Mouse (Mus musculus) embryonic facial prominence, embryonic 12.5 days (tissue): ENCODE measurements around the gene Fam83d. TPM values are rescaled to one million over a fixed set of nuclear protein-coding genes. Genes with fewer than 3 reads are reported as not detected.

Source experiments
- ATAC-seq: fragments of 200-750 bp; cut with Nextera tagmentation; 2 replicates; pipeline ENCODE4 v1.8.0; 2017; ENCODE audit not compliant: insufficient number of reproducible peaks, insufficient read depth, low FRiP score, low TSS enrichment
- H3K27ac ChIP-seq: fragments of 300-500 bp; sonication (generic); 2 replicates; pipeline ENCODE4 v1.5.1; 2016; ENCODE audit warnings: mild to moderate bottlenecking
- H3K27me3 ChIP-seq: fragments of 300-500 bp; sonication (generic); 2 replicates; pipeline ENCODE4 v1.6.1; 2016; ENCODE audit warnings: mild to moderate bottlenecking, moderate library complexity
- H3K36me3 ChIP-seq: fragments of 300-500 bp; sonication (generic); 2 replicates; pipeline ENCODE4 v1.6.1; 2016; ENCODE audit warnings: mild to moderate bottlenecking
- H3K4me1 ChIP-seq: fragments of 300-500 bp; sonication (generic); 2 replicates; pipeline ENCODE4 v1.6.1; 2016
- H3K4me2 ChIP-seq: fragments of 300-500 bp; sonication (generic); replicated peaks from 2 replicates; pipeline ENCODE4 v1.6.1; 2016; ENCODE audit warnings: mild to moderate bottlenecking, moderate library complexity
- H3K4me3 ChIP-seq: fragments of 300-500 bp; sonication (generic); 2 replicates; pipeline ENCODE4 v1.5.1; 2016; ENCODE audit warnings: mild to moderate bottlenecking
- H3K9ac ChIP-seq: fragments of 300-500 bp; sonication (generic); 2 replicates; pipeline ENCODE4 v1.6.1; 2016; ENCODE audit warnings: mild to moderate bottlenecking, moderate library complexity
- H3K9me3 ChIP-seq: fragments of 300-500 bp; sonication (generic); 2 replicates; pipeline ENCODE4 v1.6.1; 2016; ENCODE audit warnings: mild to moderate bottlenecking, moderate library complexity
- WGBS: fragments of 180-500 bp; shearing (Covaris S2); methylation state at CpG from one replicate; pipeline ENCODE4 v1.1.7; 2016; 5-methylcytosine and 5-hydroxymethylcytosine counted together
- polyA plus RNA-seq: library from polyadenylated mRNA; unstranded; fragments of >200 nt; fragmentation: Nextera tagmentation; extraction: Ambion mirVana; gene quantifications from 2 replicates; pipeline ENCODE4 v1.2.1, GENCODE M21; 2016

The Fam83d gene
- polyA plus RNA-seq, 1 experiment from 2014 or later: 52.6 TPM

DNA sequence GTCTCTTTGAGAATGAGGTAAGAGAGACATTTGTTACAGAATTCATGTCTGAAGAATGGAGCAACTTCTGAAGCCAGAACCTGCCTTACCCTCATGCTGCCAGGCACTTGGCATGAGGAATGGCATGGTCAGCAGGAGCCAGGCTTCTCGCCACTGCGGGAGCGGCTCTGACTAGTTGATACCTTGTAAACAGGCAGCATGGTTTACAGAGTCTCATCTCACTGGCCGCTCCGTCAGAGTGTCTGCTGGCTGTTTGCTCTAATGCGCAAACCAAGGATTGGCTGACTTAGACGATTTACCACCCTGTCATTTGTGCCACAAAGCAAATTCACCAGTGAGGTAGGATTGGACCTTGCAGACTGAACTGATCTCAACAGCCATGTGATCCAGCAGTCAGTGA lies 13.2 kb downstream of the Fam83d start:
- H3K4me2 ChIP-seq: no peak overlapping the region
- no peak overlapping the region for H3K9ac ChIP-seq
- no peak overlapping the region for H3K4me3 ChIP-seq
- WGBS: 91% methylated on average over 7 of the region's 7 CpGs
- peaks cover 63% of the 10 kb centered on the region for H3K36me3 ChIP-seq
- no peak overlapping the region for H3K27ac ChIP-seq
- H3K4me1 ChIP-seq: 0 out of 2 replicates have a peak, but pooled peaks cover 13% of the 10 kb centered on the region
- H3K27me3 ChIP-seq: no peaks in the 10 kb centered on the region
- no peaks in the 10 kb centered on the region for H3K9me3 ChIP-seq
- ATAC-seq: no peak

DNA sequence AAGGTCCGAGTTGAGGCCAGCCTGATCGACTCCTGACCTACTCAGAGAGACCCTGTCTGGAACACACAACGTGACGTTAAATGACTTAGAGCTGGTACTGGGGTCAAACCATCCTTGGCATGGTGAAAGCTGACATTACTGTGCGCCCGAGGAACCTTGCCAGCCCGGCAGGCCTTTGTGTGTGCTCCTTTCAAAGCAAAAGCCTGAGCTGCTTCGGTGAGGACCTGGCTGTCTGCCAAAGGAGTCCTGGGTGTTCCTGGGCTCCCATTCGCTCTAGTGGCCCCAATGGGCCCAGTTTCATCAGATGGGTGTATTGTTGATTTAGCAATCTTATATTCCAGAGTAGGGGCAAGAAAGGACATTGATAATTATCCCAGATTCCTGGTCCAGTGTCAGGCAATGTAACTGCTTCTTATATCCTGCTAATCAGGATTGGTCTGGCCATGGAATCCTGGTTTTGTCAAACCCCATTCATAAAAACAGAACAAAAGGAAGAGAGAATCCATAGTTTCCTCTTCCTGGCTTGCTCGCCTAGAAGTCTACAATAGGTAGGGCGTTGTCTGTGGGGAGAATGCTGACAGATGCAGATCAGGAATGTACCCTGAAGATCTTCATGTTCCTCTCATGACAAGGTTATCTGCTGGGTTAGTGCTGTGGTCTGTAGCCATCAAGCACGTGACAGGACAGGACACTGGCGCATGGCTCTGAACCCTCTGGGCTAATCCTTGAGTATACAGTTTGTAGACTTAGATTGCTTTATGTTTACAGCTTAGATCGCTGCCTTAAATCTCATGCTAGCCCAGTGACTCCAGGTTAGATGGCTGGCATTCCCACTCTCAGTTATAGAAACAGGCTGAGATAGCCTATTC lies 19.3 kb downstream of the Fam83d start:
- Histone ChIP-seq H3K27me3 (no peaks in the 10 kb centered on the region), H3K27ac (no peak overlapping the region), H3K4me3 (no peak overlapping the region), H3K36me3 (peaks cover 41% of the 10 kb centered on the region), H3K4me1 (no peaks in the 10 kb centered on the region), H3K9ac (no peak overlapping the region), H3K9me3 (no peaks in the 10 kb centered on the region), H3K4me2 (no peak overlapping the region)
- no peak for ATAC-seq
- WGBS: 91% methylated on average over 14 of the region's 14 CpGs

DNA sequence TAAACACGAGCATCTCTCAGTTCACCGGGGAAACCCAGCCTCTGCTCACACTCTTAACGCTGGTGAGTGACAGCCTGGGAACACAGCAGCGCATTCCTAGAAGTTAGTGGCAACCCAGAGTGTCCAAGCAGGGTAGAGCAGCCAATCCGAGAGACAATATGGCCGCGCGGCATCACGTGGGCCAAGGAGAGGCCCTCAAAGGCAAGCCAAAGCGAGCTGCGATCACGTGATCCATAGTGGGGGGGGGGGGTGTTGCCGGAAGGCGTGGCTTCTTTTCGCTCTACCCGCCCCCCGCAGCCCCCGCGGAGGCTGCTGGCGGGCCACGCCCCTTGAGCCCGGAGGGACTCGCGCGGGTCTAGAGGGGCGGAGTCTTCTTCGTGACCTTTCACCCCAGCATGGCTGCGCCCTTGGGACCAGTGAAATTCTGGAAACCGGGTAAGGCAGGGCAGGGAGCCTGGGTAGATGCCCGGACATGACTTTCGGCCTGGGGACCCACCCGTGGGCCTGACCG lies 26.7 kb downstream of the Fam83d start, which contains the start of gene Dhx35:
Gene Dhx35, plus strand, starts transcription at position 314 of the 511 bp plus-strand sequence.
- H3K4me1 ChIP-seq: peaks cover 15% of the 10 kb centered on the region; the same call in 1 of the 2 replicates
- under 1% methylated on average over 29 of the region's 33 CpGs for WGBS
- ATAC-seq: peak; percentile 98
- peak within 1 kb of the TSS; percentile 70 for H3K9ac ChIP-seq
- peak within 1 kb of the TSS; percentile 75 for H3K4me2 ChIP-seq
- peak within 1 kb of the TSS; percentile 70 for H3K4me3 ChIP-seq
- no peaks in the 10 kb centered on the region for H3K27me3 ChIP-seq
- H3K9me3 ChIP-seq: no peaks in the 10 kb centered on the region
- peaks cover 2% of the 10 kb centered on the region; the same call in 1 of the 2 replicates for H3K36me3 ChIP-seq
- peak within 1 kb of the TSS; percentile 79 for H3K27ac ChIP-seq

DNA sequence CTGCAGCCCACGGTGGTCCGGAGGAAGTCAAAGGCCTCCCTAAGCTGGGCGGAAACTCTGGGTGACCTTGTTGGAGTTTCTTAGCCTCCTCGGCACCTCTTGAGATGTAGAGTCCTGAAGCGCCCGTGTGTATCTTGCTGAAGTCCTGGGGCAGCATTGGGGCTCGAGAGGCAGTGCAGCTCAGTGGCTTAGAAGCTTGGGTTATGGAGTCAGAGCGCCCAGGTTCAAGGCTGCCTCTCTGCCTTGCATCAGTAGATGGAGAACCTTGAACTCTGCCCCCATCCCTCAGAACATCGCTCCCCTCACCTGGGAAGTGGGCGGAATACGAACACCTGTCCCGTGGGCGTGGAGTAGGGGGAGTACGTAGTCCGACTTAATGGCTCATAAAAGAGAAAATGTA lies 27.1 kb downstream of the Fam83d start:
- no peaks in the 10 kb centered on the region for H3K9me3 ChIP-seq
- peaks cover 15% of the 10 kb centered on the region; the same call in 1 of the 2 replicates for H3K4me1 ChIP-seq
- H3K4me3 ChIP-seq: peak overlapping the region; percentile 70
- H3K27ac ChIP-seq: peak overlapping the region; percentile 64; the same call in 1 of the 2 replicates
- peak; percentile 58; the same call in 1 of the 2 replicates for ATAC-seq
- WGBS: 9% methylated on average over 15 of the region's 15 CpGs
- no peaks in the 10 kb centered on the region for H3K27me3 ChIP-seq
- peaks cover 7% of the 10 kb centered on the region; the same call in 1 of the 2 replicates for H3K36me3 ChIP-seq
- H3K4me2 ChIP-seq: peak overlapping the region; percentile 75
- H3K9ac ChIP-seq: peak overlapping the region; percentile 70

DNA sequence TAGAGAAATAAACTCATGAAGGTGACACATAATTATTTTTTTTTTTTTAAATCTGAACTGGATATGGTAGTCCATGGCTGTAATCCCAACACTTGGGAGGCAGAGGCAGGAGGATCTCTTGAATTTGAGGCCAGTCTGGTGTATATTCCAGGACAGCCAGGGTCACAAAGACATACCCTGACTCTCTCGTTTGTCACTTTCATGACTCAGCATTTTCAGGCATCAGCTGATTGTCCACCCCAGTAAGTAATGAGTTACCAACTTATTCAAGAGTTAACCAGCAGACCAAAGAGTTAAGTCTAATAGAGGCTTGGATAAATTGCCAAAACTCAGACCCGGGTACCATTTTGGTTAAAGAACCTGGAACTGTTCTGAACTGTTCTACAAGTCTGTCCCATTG lies 28.0 kb downstream of the Fam83d start:
- no peak overlapping the region for H3K9ac ChIP-seq
- no peak overlapping the region for H3K4me2 ChIP-seq
- no peak overlapping the region for H3K4me3 ChIP-seq
- peaks cover 9% of the 10 kb centered on the region; the same call in 1 of the 2 replicates for H3K36me3 ChIP-seq
- no peaks in the 10 kb centered on the region for H3K27me3 ChIP-seq
- 88% methylated on average over 2 of the region's 2 CpGs for WGBS
- no peaks in the 10 kb centered on the region for H3K9me3 ChIP-seq
- ATAC-seq: no peak
- no peak overlapping the region for H3K27ac ChIP-seq
- H3K4me1 ChIP-seq: peaks cover 15% of the 10 kb centered on the region; the same call in 1 of the 2 replicates

DNA sequence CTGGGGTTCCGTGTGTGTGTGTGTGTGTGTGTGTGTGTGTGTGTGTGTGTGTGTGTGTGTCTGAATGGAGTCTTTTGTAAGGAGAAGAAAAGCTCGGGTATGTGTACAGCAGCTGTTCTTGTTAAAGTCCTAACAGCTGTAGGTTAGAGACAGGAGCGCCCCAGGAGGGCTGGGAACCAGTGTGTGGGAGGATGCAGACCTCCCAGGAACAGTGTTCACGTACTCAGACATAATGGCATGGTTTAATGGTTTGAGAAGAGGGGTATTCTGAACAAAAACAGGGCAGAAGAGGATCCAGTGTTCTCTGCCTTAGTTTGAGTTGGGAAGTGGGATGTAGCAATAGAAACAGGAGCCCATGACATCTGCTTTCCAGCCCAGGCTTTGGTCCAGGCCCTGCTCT lies 31.4 kb downstream of the Fam83d start:
- Histone ChIP-seq H3K27ac (no peak overlapping the region), H3K27me3 (no peaks in the 10 kb centered on the region), H3K9ac (no peak overlapping the region), H3K4me2 (no peak overlapping the region), H3K9me3 (no peaks in the 10 kb centered on the region), H3K36me3 (peaks cover 34% of the 10 kb centered on the region), H3K4me1 (peaks cover 7% of the 10 kb centered on the region; the same call in 1 of the 2 replicates), H3K4me3 (no peak overlapping the region)
- ATAC-seq: no peak
- 42% methylated on average over 4 of the region's 4 CpGs for WGBS

DNA sequence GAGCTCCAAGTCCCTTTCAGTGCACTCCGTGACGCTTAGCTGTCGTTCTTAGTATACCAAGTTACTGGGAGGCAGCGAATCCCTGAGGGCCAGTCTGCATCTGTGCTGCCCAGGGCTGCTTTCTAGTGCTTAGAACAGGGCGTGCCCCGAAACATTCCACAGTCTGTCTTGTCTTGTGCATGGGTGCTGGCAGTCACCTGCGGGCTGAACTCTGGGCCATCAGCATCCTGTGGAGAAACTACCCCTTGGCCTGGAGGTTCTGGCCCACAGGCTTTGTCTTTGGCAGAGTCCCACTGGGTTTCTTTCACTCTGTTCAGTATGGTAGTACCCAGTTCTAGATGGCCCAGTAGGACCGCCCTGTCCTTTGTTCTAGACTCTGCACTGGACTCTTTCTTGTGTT lies 32.9 kb downstream of the Fam83d start:
- Histone ChIP-seq H3K36me3 (peaks cover 40% of the 10 kb centered on the region), H3K4me3 (no peak overlapping the region), H3K27ac (no peak overlapping the region), H3K4me2 (no peak overlapping the region), H3K4me1 (no peaks in the 10 kb centered on the region), H3K9ac (no peak overlapping the region), H3K9me3 (no peaks in the 10 kb centered on the region), H3K27me3 (no peaks in the 10 kb centered on the region)
- ATAC-seq: no peak
- 89% methylated on average over 8 of the region's 8 CpGs for WGBS

DNA sequence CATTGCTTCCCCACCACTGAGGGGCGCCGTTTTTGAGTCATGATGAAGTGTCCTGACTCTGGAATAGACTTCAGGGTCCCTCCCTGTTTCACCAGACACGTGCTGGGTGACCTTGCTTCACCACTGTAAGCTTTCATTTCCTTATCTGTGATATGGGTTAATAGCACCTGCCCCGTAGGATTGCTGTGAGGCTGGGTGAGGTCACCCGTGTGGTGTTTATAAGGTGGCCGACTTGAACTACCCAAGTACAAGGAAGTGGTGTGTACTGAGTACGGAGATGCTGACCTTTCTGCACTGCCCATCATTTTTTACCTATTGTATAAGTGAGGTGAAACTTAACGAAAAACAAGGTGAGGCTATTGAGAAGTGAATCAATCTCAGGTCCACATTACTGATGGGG lies 35.7 kb downstream of the Fam83d start:
- Histone ChIP-seq H3K36me3 (peaks cover 47% of the 10 kb centered on the region), H3K9me3 (no peaks in the 10 kb centered on the region), H3K9ac (no peak overlapping the region), H3K27me3 (no peaks in the 10 kb centered on the region), H3K27ac (no peak overlapping the region), H3K4me3 (no peak overlapping the region), H3K4me2 (no peak overlapping the region), H3K4me1 (no peaks in the 10 kb centered on the region)
- ATAC-seq: no peak
- 92% methylated on average over 8 of the region's 8 CpGs for WGBS

DNA sequence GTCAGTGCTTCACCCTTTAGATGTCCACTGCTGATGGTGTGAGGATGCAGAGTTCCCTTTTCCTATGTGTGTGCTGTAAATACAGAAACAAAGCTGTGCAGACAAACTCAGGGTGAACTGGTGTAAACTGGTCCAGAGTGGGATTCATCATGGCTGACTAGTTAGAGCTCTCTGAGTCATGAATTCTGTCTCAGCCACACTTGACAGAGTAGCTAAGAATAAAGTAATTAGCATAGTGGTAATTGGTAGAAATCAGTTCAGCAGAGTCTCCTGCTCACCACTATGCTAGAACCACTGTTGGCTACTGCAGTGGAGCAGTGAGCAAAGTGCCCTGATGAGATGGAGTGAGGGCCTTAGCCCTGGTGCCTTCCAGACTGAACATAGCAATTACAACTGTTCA lies 47.8 kb downstream of the Fam83d start:
- Histone ChIP-seq H3K36me3 (peaks cover 25% of the 10 kb centered on the region), H3K4me2 (no peak overlapping the region), H3K27me3 (no peaks in the 10 kb centered on the region), H3K9me3 (no peaks in the 10 kb centered on the region), H3K9ac (no peak overlapping the region), H3K4me1 (no peaks in the 10 kb centered on the region), H3K27ac (no peak overlapping the region), H3K4me3 (no peak overlapping the region)
- ATAC-seq: no peak

DNA sequence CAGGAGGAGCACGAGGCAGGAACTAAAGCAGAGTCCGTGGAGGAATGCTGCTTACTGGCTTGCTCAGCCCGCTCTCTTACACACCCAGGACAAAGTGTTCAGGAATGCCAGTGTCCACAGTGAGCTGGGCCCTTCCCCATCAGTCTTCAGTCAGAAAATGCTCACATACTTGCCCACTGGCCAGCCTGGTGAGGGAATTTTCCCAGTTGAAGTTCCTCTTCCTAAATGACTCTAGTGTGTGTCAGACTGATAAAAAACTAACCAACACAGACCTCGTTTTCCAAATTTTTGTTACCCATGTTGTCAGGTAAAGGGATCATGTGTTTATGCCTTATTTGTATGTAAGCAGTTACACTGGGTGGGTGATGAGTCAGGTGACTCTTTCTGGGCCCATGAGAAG lies 48.3 kb downstream of the Fam83d start:
- Histone ChIP-seq H3K36me3 (peaks cover 25% of the 10 kb centered on the region), H3K9me3 (no peaks in the 10 kb centered on the region), H3K4me2 (no peak overlapping the region), H3K9ac (no peak overlapping the region), H3K27ac (no peak overlapping the region), H3K4me1 (no peaks in the 10 kb centered on the region), H3K4me3 (no peak overlapping the region), H3K27me3 (no peaks in the 10 kb centered on the region)
- no peak for ATAC-seq
- WGBS: 86% methylated on average over 4 of the region's 4 CpGs

DNA sequence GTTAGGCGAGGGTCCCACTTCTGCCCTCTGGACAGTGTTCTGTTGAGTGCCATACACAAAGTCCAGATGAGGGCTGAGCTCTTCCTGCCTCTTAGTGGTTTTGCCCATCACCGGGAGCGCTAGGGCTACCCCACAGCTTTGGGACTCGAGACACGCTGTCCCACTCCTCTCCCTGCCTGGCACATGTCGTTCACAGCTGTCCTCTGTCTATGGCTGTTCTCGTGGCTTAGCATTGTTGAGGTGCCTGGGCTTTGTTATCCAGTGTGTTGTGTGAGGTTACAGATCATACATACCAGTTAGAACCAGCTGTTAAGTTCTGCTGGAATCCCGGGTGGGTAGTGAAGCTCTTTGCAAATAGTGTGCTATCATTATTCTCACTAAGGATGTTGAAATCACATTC lies 49.8 kb downstream of the Fam83d start:
- no peak overlapping the region for H3K4me3 ChIP-seq
- ATAC-seq: no peak
- peaks cover 32% of the 10 kb centered on the region for H3K36me3 ChIP-seq
- H3K9ac ChIP-seq: no peak overlapping the region
- H3K27ac ChIP-seq: no peak overlapping the region
- H3K4me2 ChIP-seq: no peak overlapping the region
- H3K4me1 ChIP-seq: no peaks in the 10 kb centered on the region
- H3K9me3 ChIP-seq: no peaks in the 10 kb centered on the region
- WGBS: 92% methylated on average over 8 of the region's 8 CpGs
- H3K27me3 ChIP-seq: no peaks in the 10 kb centered on the region

DNA sequence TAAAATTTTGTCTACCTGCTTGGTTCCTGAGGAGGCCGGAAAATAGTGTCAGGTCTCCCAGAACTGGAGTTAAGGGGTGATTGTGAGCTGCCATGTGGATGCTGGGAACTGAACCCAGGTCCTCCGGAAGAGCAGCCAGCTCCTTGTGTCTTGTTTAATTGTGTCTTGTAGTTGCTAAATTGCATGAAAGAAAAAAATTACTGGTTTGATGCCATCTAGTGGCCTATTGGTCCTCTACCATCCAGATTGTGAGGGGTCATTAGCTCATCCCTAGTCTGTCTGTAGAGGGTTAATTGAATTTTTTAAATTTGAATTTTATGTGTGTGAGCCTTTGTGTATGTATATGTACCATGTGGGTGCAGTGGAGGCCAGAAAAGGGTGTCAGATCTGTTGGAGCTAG lies 60.2 kb downstream of the Fam83d start:
- Histone ChIP-seq H3K9ac (no peak overlapping the region), H3K4me3 (no peak overlapping the region), H3K4me2 (no peak overlapping the region), H3K4me1 (no peaks in the 10 kb centered on the region), H3K9me3 (no peaks in the 10 kb centered on the region), H3K36me3 (peaks cover 56% of the 10 kb centered on the region), H3K27me3 (no peaks in the 10 kb centered on the region), H3K27ac (no peak overlapping the region)
- 88% methylated on average over 2 of the region's 2 CpGs for WGBS
- ATAC-seq: no peak
